Mouse (Mus musculus) lung, postnatal 4 days (tissue): ENCODE measurements at regions not wholly inside any gene's neighbourhood (a gene's known extent, or its start where the extent isn't known, plus 50 kb on each side); places are given as distances from the start of the nearest gene placed in this dataset.
"Not testable (repeated sequence)": the region's sequence is repeated elsewhere in the genome, so short reads cannot be mapped to it uniquely, and the experiment has no call there.

Experiments
- DNase-seq, 2 experiments: peaks; one replicate each; pipeline ENCODE4 v3.0.0; 2021

DNA sequence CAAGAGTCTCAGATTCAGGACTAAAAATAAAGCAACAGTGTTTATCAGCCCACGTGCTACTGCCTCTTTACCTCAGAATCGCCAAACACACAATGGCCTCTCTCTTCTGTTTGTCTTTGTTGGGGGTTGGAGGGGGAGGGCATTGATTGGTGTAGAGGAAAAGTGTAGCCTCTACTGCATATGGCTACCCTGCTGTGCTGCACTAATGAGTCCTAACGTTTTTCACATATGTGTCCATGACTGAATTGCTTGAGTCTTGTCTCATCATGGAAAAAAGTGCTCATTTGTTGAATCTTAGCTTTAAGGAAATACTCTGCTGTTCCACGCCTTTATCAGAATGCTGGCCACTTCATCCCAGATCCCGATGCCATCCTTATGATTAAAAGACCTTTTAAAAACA, 459.7 kb upstream of the N6amt1 start:
- DNase-seq, result no peak

- DNase-seq, result no peak
Measured at GRCm38 (mm10) chr16:86888421-86888820, 465.6 kb upstream of the N6amt1 start.

- DNase-seq, result no peak
Measured at GRCm38 (mm10) chr16:86887605-86888004, 466.4 kb upstream of the N6amt1 start.

DNA sequence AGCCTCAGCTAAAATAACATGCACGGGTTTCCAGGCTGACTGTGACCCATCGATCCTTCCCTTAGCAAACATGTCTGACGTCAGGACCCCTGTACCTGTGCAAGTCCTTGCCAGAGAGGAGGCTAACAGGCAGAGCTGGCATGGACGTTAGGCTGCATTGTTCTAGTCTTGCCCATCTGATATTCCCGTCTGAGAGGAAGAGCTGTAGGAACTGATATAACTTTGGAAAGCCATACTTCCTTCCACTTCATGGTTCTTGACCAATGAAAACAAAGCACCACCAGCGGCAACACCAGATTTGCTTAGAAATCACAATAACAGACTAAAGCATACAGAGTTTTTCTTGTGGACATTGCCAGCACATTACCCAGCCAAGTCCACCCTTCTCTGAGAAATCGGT, 470.1 kb upstream of the N6amt1 start:
- no peak for DNase-seq

DNA sequence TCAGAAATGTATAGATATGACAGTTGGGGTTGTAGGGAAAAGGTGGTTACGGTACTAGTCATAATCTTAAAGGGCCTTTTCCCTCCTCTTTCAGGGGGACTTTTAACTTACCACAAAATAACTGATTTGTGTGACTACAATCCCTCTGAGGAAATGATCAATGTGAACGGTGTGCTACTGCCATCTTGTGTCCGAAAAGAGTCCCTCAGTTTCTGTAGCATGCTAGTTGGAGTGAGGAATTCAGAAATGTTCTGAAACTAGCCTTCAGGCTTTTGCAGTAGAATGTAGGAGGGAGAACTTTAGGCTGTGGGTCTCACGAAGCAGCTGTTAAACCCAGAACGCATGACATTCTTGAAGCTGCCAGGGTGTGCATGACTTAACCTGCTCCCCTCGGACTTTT, 471.5 kb upstream of the N6amt1 start:
- peak in 1 of 2 experiments; percentile 69 for DNase-seq

- no peak for DNase-seq
Measured at GRCm38 (mm10) chr16:86881583-86881982, 472.4 kb upstream of the N6amt1 start.

- no peak for DNase-seq
Measured at GRCm38 (mm10) chr16:86860828-86861227, 493.2 kb upstream of the N6amt1 start.

GRCm38 (mm10) chr16:86855891-86856290, 498.1 kb upstream of the N6amt1 start:
- DNase-seq, result no peak

DNA sequence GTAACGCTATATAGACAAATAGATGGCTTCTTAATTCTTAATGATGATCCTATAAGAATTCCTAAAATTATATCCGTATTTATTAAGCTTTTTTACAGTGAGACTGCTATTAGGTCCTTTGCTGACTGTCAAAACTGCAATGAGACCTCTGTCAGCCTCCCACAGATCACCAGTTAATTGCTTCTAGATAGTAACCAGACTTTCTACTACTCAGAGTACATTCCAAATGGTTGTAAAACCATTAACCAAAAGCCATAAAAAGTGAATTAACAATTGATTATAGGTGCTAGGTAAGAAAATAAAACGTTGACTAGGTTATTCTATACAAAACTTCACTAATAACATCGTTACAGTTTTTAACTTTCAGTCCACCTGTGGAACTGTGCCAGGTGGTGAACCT, 498.7 kb upstream of the N6amt1 start:
- no peak for DNase-seq

DNA sequence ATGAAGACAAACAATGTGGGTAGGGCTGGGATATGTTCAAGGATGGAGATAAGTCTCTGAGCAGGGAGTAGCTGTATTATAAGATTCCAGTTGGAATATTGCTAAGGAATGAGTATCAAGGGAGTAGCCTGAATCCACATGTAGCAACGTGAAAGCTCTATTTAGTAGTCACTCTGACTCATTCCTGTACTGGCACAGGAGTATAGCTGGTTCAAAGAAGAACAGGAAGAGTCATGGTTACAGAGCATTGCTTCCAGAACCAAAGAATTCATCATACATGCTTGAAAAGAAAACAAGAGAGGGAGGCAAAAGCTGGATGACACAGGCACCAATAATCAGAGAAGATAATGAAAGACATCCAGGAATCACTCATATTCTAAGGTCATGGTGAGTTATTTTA, 500.6 kb upstream of the N6amt1 start:
- no peak for DNase-seq

DNA sequence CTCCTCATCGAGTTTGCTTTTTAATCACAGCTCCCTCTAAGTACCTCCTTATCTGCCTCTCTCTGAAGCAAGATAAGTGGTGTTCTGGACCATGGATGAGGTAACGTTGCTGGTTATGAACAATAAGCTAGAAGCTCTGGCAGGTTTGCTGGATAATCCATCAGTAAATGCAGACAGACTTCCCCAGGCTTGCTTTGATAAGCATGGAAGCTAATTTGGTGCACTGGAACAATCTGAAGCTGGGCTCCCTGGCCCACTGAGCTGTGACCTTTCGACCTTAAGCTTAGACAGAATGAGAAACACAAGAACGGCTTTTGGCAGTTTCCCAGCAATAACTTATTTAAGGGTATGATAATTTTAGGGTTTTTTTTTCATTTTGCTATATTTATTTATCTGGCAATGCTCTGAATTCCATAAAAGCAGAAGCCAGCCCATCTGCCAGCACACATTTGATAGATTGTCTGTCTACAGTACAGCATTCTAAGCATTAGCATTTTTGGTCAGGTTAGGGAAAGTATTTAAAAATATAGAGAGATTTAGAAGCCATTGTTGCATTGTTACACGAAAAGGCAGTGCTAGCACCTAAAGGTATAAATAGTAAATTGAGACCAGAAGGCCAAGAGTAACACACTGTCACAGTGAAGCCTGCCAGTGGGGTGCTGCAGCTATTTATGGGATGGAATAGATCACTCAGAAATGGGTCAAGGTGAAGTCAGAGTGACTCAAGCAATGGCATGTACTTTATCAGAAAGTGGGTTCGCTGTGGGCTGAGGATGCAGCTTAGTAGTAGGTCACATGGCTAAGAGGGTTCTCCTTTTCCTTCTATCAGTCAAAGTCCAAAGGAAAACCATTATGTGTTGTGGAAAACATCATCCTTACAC, 515.3 kb upstream of the N6amt1 start:
- DNase-seq, result peak in 1 of 2 experiments; percentile 35

DNA sequence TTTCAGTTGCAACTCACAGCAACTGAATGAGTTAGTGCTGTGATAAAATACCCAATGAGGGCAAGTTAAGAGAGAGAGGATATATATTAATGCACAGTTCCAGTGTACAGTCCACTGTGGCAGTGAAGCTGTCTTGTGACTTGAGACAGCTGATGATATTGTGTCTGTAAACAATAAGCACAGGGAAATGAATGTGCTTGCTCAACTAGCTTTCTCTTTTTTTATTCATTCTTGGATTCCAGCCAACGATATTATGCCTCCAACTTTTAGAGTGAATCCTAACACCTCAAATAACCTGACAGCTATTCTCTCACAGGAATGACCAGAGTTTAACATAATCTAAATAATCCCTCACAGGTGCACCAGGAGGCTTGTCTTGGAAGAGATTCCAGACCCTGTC, 526.3 kb upstream of the N6amt1 start:
- no peak for DNase-seq

GRCm38 (mm10) chr16:86826641-86827040, 527.3 kb upstream of the N6amt1 start:
- no peak for DNase-seq

DNA sequence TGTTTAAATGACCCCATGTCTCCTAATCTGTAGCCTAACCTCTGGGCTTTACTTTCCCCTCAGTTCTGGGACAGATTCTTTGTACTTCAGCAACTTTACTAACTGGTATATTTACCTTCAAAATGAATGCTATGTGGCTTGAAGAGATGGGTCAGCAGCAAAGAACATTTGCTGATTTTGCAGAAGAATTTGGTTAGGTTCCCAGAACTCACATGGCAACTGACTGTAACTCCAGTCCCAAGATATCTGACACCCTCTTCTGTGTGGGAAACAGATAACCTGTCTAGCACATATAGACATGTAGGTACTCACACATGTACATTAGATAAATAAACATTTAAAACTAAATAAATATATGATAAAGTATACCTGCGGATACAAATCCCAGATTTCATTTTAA, 530.5 kb upstream of the N6amt1 start:
- no peak for DNase-seq

DNA sequence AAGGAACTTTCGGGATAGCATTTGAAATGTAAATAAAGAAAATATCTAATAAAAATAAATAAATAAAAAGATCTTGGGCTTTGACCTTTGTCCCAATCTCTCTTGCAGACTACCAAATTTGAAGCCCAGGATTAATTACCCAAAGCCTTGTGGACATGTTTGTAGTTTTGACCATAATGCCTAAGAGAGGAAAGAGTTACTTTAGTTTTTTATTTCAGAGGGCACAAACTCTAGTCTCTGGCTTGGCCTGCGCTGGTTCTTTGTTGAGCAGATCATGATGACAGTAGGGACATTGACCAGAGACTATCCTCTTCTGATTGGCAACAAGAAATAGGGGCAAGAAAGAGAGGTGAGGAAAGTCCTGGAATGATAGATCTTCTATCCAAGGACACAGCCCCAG, 532.4 kb upstream of the N6amt1 start:
- no peak for DNase-seq

GRCm38 (mm10) chr16:86818639-86819038, 535.3 kb upstream of the N6amt1 start:
- DNase-seq, result not testable (repeated sequence)

DNA sequence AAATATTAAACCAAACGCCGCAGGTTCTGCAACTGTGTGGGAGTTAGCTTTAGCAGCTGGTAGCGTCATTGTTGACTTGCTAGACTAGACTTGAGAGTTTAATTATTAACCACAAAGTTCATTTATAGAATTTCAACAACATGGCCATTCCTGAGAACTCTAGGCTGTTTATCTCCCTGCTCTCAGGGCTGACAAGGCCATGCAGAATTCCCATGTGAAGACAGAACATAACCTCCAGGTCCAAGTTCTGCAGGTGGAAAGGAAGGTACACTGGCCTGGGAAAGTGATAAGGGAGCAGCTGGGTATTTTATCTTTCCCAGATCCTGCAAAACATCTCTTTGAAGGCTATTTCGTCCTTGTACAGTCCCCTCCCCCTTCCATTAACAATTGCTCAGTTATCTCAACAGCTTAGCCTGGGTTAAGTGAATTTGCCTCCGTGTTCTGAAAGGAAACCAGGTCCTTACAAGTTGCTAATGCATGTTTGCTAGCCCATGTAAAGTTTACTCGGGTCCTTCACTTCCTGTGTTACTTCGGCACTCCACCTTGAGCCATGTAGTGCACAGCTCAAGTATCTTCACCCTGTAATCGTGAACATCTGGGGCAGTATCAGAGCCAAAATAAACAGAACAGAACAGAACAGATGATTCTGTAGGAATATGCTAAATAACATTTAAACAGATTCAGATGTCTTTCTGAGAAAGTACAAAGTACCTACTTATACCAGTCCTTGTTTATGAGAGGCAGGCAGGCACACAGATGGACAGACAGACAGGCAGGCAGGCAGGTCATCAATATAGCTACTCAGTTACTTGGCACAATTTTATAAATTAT, 537.0 kb upstream of the N6amt1 start:
- no peak for DNase-seq

GRCm38 (mm10) chr16:86816006-86816405, 538.0 kb upstream of the N6amt1 start:
- DNase-seq, result no peak

GRCm38 (mm10) chr16:86812692-86813091, 541.3 kb upstream of the N6amt1 start:
- no peak for DNase-seq

- no peak for DNase-seq
Measured at GRCm38 (mm10) chr16:86808644-86809324, 545.2 kb upstream of the N6amt1 start.

DNA sequence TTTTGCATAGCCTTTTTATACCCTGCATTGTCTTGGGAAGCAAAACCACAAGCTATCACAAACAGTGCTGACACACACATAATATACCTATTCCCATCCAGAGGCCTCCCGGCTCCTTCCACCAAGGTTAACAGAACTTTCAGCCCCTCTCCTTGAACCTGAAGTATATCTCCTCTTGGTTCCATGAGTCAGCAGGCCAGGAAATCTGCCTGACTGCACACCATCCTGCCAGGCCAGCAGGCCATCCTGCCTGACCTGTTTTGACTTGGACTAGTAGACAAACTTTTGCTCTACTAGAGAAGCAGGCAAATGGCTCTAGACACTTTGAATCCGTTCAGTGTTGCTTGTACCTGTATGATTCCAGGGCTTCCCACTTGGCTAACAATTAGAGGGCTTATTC, 547.6 kb upstream of the N6amt1 start:
- no peak for DNase-seq

DNA sequence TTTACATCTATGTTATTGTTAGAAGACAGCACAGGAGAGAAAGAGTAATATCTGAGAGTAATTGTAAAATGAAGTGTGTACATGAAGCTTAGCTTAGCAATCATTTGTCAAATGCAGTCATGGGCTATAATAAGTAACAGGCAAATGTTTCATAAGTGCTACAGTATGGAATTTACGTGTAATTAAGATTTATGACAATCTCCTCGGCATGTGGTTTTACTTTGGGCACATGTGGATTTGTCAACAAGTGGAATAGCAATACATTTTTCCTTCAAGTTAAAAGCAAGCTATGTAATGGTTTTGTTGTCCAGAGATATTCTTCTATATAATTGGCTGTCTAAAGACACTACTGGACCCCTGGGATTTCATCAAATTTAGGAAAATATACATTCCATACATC, 577.9 kb upstream of the N6amt1 start:
- DNase-seq, result no peak

DNA sequence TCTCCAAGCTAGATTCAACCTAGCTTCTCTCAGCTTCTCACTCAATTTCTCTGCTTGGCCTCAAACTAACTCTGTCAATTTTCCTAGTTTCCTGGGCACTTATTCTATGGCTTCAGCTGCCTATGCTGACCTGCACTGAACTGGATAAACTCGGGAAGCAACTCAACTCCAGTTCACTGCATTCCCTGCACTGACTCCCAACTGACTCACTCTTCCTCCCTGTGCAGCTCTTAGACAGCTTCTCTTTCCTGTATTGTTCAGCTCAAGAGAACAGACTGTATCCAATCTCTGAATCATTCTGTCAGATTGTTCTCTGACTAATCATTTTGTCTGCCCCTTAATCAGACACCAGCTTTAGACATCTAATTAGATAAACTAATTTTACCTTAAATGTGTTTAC, 581.4 kb upstream of the N6amt1 start:
- DNase-seq, result no peak

- DNase-seq, result no peak
Measured at GRCm38 (mm10) chr16:86768912-86769311, 585.1 kb upstream of the N6amt1 start.
